Mouse (Mus musculus) heart, embryonic 15.5 days (tissue): ENCODE results near the gene Tom1l1. TPM values are rescaled to one million over a fixed set of nuclear protein-coding genes. Genes with fewer than 3 reads are reported as not detected.

Experiments used
- ATAC-seq: fragments of 200-750 bp; cut with Nextera tagmentation; replicated peaks from 2 replicates; pipeline ENCODE4 v1.8.0; 2017; ENCODE audit warnings: low read depth, moderate TSS enrichment; ENCODE audit not compliant: insufficient number of reproducible peaks, insufficient read depth, low FRiP score
- H3K27ac ChIP-seq: fragments of 300-500 bp; sonication (generic); 2 replicates; pipeline ENCODE4 v1.5.1; 2015; ENCODE audit warnings: mild to moderate bottlenecking, inconsistent platforms
- H3K27me3 ChIP-seq: fragments of 300-500 bp; sonication (generic); 2 replicates; pipeline ENCODE4 v1.6.1; 2015; ENCODE audit warnings: inconsistent platforms
- H3K36me3 ChIP-seq: fragments of 300-500 bp; sonication (generic); 2 replicates; pipeline ENCODE4 v1.6.1; 2015; ENCODE audit warnings: mild to moderate bottlenecking, inconsistent platforms
- H3K4me1 ChIP-seq: fragments of 300-500 bp; sonication (generic); replicated peaks from 2 replicates; pipeline ENCODE4 v1.6.1; 2015; ENCODE audit warnings: inconsistent platforms
- H3K4me2 ChIP-seq: fragments of 300-500 bp; sonication (generic); 2 replicates; pipeline ENCODE4 v1.6.1; 2015; ENCODE audit warnings: inconsistent platforms, mild to moderate bottlenecking, moderate library complexity
- H3K4me3 ChIP-seq: fragments of 300-500 bp; sonication (generic); 2 replicates; pipeline ENCODE4 v1.5.1; 2015; ENCODE audit warnings: mild to moderate bottlenecking, inconsistent platforms
- H3K9ac ChIP-seq: fragments of 300-500 bp; sonication (generic); 2 replicates; pipeline ENCODE4 v1.6.1; 2015; ENCODE audit warnings: mild to moderate bottlenecking, inconsistent platforms
- H3K9me3 ChIP-seq: fragments of 300-500 bp; sonication (generic); replicated peaks from 2 replicates; pipeline ENCODE4 v1.6.1; 2016; ENCODE audit warnings: inconsistent platforms
- WGBS: fragments of 180-500 bp; shearing (Covaris S2); methylation state at CpG from one replicate; pipeline ENCODE4 v1.1.7; 2015; ENCODE audit warnings: mixed read lengths; 5-methylcytosine and 5-hydroxymethylcytosine counted together
- polyA plus RNA-seq: library from polyadenylated mRNA; unstranded; fragments of >200 nt; fragmentation: Nextera tagmentation; extraction: Ambion mirVana; gene quantifications from 2 replicates; pipeline ENCODE4 v1.2.1, GENCODE M21; 2015

Tom1l1 gene
- polyA plus RNA-seq, 1 experiment from 2014 or later = 28.9 TPM

DNA sequence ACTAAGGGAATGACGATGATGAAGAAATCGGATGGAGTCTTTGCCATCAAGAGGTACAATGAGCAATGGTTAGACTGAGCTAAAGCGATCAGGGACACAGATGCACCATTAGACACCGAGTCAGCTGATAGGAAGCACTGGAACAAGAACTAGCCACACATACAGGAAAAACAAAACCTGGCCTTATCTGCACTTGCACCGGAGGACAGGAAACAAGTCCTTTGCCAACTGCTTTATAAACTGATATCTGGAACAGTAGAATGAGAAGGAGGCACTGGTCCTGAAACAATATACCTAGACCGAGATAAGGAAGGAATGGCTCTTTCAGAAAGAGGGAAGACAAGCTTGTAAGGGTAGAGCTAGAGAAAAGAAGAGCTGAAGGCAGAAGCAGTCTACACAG, 73.4 kb downstream of the Tom1l1 start:
- ATAC-seq = no peak
- Histone ChIP-seq H3K9me3 (no peaks in the 10 kb centered on the region), H3K9ac (no peak overlapping the region), H3K4me3 (no peak overlapping the region), H3K4me1 (no peaks in the 10 kb centered on the region), H3K27ac (no peak overlapping the region), H3K4me2 (no peak overlapping the region), H3K27me3 (no peaks in the 10 kb centered on the region), H3K36me3 (peaks cover 4% of the 10 kb centered on the region; the same call in 1 of the 2 replicates)
- 59% methylated on average over 6 of the region's 6 CpGs for WGBS

DNA sequence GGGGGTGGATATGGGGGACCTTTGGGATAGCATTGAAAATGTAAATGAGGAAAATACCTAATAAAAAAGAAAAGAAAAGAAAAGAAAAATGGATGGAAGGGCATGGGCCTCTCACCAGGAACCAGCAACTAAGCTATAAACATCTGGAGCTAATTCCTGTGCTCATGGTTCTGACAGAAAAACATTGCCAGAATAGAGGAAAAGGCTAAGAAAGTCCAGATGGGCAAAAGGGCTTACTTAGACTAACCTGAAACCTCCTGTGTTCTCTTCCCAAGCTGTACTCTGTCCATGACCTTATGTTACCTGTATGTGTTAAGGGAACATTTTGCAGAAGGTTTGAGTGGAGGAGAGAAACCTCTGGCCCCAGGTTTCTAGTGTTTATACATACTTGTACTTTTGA, 76.0 kb downstream of the Tom1l1 start:
- Histone ChIP-seq H3K4me1 (no peaks in the 10 kb centered on the region), H3K36me3 (0 out of 2 replicates have a peak, but pooled peaks cover 1% of the 10 kb centered on the region), H3K27ac (no peak overlapping the region), H3K4me3 (no peak overlapping the region), H3K9me3 (no peaks in the 10 kb centered on the region), H3K9ac (no peak overlapping the region), H3K27me3 (no peaks in the 10 kb centered on the region), H3K4me2 (no peak overlapping the region)
- ATAC-seq = no peak

DNA sequence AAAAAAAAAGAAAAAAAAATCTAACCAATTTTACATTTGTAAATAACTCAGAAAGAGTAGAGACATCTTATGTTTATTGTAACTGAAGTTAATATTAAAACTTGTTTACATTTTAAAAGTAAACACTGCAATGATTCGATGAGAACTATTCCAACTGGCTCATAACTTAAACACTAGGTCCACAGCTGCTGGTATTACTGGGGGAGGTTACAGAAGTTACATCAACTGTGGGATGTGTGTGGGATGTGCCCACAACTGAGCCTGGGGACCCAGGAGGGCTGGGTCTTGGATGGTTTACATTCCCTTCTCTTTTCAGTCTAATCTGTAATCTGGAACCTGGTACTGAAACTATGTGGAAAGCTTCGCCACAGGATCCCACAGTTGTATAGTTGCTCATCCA, 85.1 kb downstream of the Tom1l1 start:
- Histone ChIP-seq H3K9ac (no peak overlapping the region), H3K27me3 (no peaks in the 10 kb centered on the region), H3K4me1 (no peaks in the 10 kb centered on the region), H3K36me3 (peaks cover 9% of the 10 kb centered on the region; the same call in 1 of the 2 replicates), H3K27ac (no peak overlapping the region), H3K4me2 (no peak overlapping the region), H3K4me3 (no peak overlapping the region), H3K9me3 (no peaks in the 10 kb centered on the region)
- 79% methylated on average over 2 of the region's 2 CpGs for WGBS
- ATAC-seq = no peak

DNA sequence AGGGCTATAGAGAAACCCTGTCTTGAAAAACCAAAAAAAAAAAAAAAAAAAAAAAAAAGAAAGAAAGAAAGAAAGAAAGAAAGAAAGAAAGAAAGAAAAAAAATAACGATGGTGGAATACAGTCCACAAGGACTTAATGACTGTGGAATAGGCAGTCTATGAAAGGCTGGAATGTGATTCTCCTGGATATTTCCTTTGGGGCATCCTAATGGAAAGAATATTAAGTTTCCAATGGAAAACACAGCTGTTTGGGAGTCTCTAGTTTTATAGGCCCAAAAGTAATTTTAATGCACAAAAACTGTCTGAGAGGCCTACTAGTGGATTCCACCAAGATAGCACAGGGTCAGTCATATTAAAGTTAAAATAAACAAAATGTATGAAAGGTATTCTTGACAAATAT, 92.3 kb downstream of the Tom1l1 start:
- Histone ChIP-seq H3K27ac (no peak overlapping the region), H3K4me2 (no peak overlapping the region), H3K9ac (no peak overlapping the region), H3K27me3 (no peaks in the 10 kb centered on the region), H3K4me1 (no peaks in the 10 kb centered on the region), H3K4me3 (no peak overlapping the region), H3K9me3 (no peaks in the 10 kb centered on the region), H3K36me3 (peaks cover 16% of the 10 kb centered on the region; the same call in 1 of the 2 replicates)
- ATAC-seq = no peak
- 89% methylated on average over 1 of the region's 1 CpGs for WGBS

Other genes starting within 250 kb of the Tom1l1 start
- 12.3 and 14.0 TPM in 2 replicates for gene Stxbp4, start 50.3 kb downstream of the Tom1l1 start, polyA plus RNA-seq
- gene Cox11, start 50.2 kb downstream of the Tom1l1 start, polyA plus RNA-seq = 36.4 and 37.3 TPM in 2 replicates